Mouse (Mus musculus) forebrain, embryonic 15.5 days (tissue): ENCODE data around the gene Mrpl23. TPM values are rescaled to one million over a fixed set of nuclear protein-coding genes. Genes with fewer than 3 reads are reported as not detected.
A peak's percentile ranks its signal among the peaks of the same experiment; 100 is the strongest.

ENCODE experiments used
- ATAC-seq: fragments of 200-750 bp; cut with Nextera tagmentation; replicated peaks from 2 replicates; pipeline ENCODE4 v1.8.0; 2017; ENCODE audit warnings: mild to moderate bottlenecking, moderate TSS enrichment, moderate library complexity
- H3K27ac ChIP-seq: fragments of 300-500 bp; sonication (generic); replicated peaks from 2 replicates; pipeline ENCODE4 v1.5.1; 2015; ENCODE audit warnings: mild to moderate bottlenecking, inconsistent platforms
- H3K27me3 ChIP-seq: fragments of 300-500 bp; sonication (generic); 2 replicates; pipeline ENCODE4 v1.6.1; 2015; ENCODE audit warnings: inconsistent platforms
- H3K36me3 ChIP-seq: fragments of 300-500 bp; sonication (generic); 2 replicates; pipeline ENCODE4 v1.6.1; 2015; ENCODE audit warnings: mild to moderate bottlenecking, inconsistent platforms
- H3K4me1 ChIP-seq: fragments of 300-500 bp; sonication (generic); 2 replicates; pipeline ENCODE4 v1.6.1; 2015; ENCODE audit warnings: inconsistent platforms
- H3K4me2 ChIP-seq: fragments of 300-500 bp; sonication (generic); replicated peaks from 2 replicates; pipeline ENCODE4 v1.6.1; 2015; ENCODE audit warnings: mild to moderate bottlenecking, inconsistent platforms
- H3K4me3 ChIP-seq: fragments of 300-500 bp; sonication (generic); 2 replicates; pipeline ENCODE4 v1.5.1; 2015; ENCODE audit warnings: mild to moderate bottlenecking, inconsistent platforms
- H3K9ac ChIP-seq: fragments of 300-500 bp; sonication (generic); replicated peaks from 2 replicates; pipeline ENCODE4 v1.6.1; 2015; ENCODE audit warnings: mild to moderate bottlenecking, inconsistent platforms
- H3K9me3 ChIP-seq: fragments of 300-500 bp; sonication (generic); 2 replicates; pipeline ENCODE4 v1.6.1; 2016; ENCODE audit warnings: inconsistent platforms
- WGBS: fragments of 180-500 bp; shearing (Covaris S2); methylation state at CpG from one replicate; pipeline ENCODE4 v1.1.7; 2015; ENCODE audit warnings: mixed read lengths; 5-methylcytosine and 5-hydroxymethylcytosine counted together
- polyA plus RNA-seq: library from polyadenylated mRNA; unstranded; fragments of >200 nt; fragmentation: Nextera tagmentation; extraction: Ambion mirVana; gene quantifications from 2 replicates; pipeline ENCODE4 v1.2.1, GENCODE M21; 2015

The Mrpl23 gene
- polyA plus RNA-seq: 20.1 and 22.4 TPM in 2 replicates

DNA sequence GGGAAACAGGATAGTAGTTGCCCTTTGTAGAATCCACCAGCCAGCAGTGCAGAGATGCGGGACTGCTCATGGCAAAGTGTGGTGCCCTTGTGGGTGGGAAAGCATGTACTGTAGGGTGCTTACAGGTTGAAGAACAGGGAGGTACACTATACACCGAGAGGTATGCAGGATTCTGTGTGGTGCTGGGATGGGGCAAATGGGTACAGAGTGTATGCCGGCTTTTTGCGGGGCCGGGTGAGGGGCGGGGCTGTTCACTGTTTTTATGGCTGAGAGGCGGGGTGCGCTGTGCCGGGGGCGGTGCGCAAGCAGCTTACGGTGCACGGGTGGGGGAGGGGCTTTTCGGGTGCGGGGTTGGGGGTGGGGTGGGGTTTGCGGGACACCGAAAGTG is at the start of gene Mrpl23:
Gene Mrpl23, plus strand, starts transcription at position 16 of the 388 bp plus-strand sequence.
- H3K27me3 ChIP-seq: no peaks in the 10 kb centered on the region
- peak; percentile 79 for ATAC-seq
- H3K4me1 ChIP-seq: peaks cover 14% of the 10 kb centered on the region
- H3K4me3 ChIP-seq: peak within 1 kb of the TSS; percentile 87
- H3K27ac ChIP-seq: peak within 1 kb of the TSS; percentile 76
- H3K4me2 ChIP-seq: peak within 1 kb of the TSS; percentile 73
- H3K9me3 ChIP-seq: no peaks in the 10 kb centered on the region
- H3K9ac ChIP-seq: peak within 1 kb of the TSS; percentile 73
- WGBS: 3% methylated on average over 17 of the region's 17 CpGs
- no peaks in the 10 kb centered on the region; the same call in 1 of the 2 replicates for H3K36me3 ChIP-seq

GRCm38 (mm10) chr7:142483136-142483535 is 49.4 kb upstream of the Mrpl23 start:
- H3K4me2 ChIP-seq: no peak overlapping the region
- 43% methylated on average over 11 of the region's 11 CpGs for WGBS

DNA sequence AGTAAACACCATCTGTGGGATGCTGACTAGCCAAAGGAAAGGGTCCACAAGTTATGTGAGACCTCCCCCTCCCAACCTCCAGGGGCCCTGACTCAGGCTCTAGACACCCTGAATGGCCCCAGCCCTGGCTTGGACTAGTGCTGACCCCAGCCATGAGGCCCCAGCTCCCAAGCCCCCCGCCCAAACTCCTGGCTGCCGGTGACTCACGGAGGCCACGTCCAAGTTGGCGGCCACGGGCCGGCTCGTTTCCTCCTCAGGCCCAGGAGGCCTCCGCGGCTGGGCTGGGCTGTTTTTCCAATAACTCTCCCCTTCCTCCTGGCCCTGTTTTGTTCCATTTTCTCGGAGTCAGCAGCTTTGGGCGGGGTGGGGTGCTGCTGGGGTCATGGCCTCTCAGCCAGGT is 47.7 kb upstream of the Mrpl23 start:
- H3K27me3 ChIP-seq: no peaks in the 10 kb centered on the region
- H3K27ac ChIP-seq: no peak overlapping the region
- no peaks in the 10 kb centered on the region for H3K36me3 ChIP-seq
- H3K4me2 ChIP-seq: no peak overlapping the region
- H3K9me3 ChIP-seq: no peaks in the 10 kb centered on the region
- no peak overlapping the region for H3K4me3 ChIP-seq
- peaks cover 30% of the 10 kb centered on the region for H3K4me1 ChIP-seq
- ATAC-seq: no peak
- 82% methylated on average over 12 of the region's 12 CpGs for WGBS
- no peak overlapping the region for H3K9ac ChIP-seq

More at GRCm38 (mm10) chr7:142483136-142483535, 49.4 kb upstream of the Mrpl23 start:
- H3K36me3 ChIP-seq: no peaks in the 10 kb centered on the region
- H3K4me1 ChIP-seq: peaks cover 30% of the 10 kb centered on the region
- H3K4me3 ChIP-seq: no peak overlapping the region
- H3K9ac ChIP-seq: no peak overlapping the region
- H3K27me3 ChIP-seq: no peaks in the 10 kb centered on the region
- H3K27ac ChIP-seq: peak overlapping the region; percentile 80
- H3K9me3 ChIP-seq: no peaks in the 10 kb centered on the region
- ATAC-seq: no peak

DNA sequence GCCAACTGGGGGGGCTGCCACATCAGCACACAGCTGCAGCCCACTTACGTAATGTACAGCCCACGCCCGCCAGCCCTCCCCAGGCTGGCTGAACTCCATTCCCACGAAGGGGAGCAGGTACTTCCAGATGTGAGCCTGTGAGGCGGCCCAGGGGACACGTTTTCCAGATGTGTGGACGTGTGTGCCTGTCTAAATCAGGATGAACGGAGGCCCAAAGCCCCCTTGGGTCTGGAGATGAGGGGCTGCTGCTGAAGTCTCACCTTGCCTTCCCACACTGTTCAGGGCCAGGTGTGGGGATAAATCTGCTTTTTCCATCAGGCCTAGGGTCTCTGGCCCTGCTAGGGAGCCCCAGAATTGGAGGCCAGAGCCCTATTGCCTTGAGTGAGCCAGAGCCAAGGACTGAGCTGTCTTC is 45.7 kb upstream of the Mrpl23 start:
- no peak overlapping the region for H3K4me3 ChIP-seq
- no peak overlapping the region; the same call in 1 of the 2 replicates for H3K27ac ChIP-seq
- H3K27me3 ChIP-seq: no peaks in the 10 kb centered on the region
- H3K36me3 ChIP-seq: no peaks in the 10 kb centered on the region
- ATAC-seq: no peak
- no peaks in the 10 kb centered on the region for H3K9me3 ChIP-seq
- no peak overlapping the region for H3K4me2 ChIP-seq
- H3K4me1 ChIP-seq: peaks cover 22% of the 10 kb centered on the region
- 80% methylated on average over 8 of the region's 8 CpGs for WGBS
- H3K9ac ChIP-seq: no peak overlapping the region

DNA sequence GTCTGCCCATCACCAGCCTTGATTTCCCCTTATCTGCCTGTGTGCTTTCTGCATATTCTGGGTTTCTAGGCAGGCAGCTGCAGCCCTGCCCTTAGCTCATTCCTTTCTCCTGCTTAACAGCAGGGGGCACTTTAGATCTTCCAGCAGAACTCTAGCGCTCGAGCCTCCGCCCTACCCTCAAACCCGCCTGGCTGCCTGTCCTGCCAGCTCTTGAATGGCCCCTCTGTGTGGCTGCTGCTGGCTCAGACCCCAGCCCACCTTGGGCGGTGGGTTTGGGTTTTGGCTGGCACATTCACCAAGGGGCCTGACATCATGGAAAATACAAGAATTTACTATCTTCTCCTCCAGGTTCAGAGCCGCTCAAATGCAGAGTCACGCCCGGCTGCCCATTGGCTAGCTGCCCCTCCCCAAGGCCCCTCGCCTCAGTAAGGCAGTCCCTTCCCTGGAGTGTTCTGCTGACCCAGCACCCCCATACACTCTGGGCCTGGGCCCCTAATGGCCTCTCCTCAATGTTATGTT is 45.1 kb upstream of the Mrpl23 start:
- 11% methylated on average over 9 of the region's 9 CpGs for WGBS

DNA sequence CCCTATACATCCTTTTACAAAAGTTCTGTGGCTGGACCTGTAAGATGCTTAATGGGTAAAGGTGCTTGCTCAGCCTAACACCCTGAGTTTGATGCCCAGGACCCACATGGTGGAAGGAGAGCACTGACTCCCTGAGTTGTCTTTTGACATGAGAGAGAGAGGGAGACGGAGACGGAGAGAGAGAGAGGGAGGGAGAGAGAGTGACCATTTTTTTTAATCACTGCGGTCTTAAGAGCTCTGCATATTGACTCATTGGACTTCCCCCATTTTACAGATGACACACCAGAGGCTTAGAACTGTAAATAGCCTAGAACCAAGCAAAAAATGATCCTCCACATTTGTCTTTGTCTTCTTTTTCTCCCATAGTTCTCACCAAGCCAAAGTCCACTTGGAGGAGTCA is 44.4 kb upstream of the Mrpl23 start:
- H3K36me3 ChIP-seq: no peaks in the 10 kb centered on the region
- H3K27ac ChIP-seq: no peak overlapping the region
- H3K4me2 ChIP-seq: no peak overlapping the region
- ATAC-seq: no peak
- peaks cover 11% of the 10 kb centered on the region for H3K4me1 ChIP-seq
- 79% methylated on average over 3 of the region's 3 CpGs for WGBS
- no peaks in the 10 kb centered on the region for H3K9me3 ChIP-seq
- H3K9ac ChIP-seq: no peak overlapping the region
- H3K4me3 ChIP-seq: no peak overlapping the region
- no peaks in the 10 kb centered on the region for H3K27me3 ChIP-seq

More for the DNA sequence above, 45.1 kb upstream of the Mrpl23 start:
- peak overlapping the region; percentile 12; the same call in 1 of the 2 replicates for H3K27ac ChIP-seq
- H3K9ac ChIP-seq: no peak overlapping the region
- 0 out of 2 replicates have a peak overlapping the region, but pooled peaks have one; percentile 16 for H3K4me2 ChIP-seq
- peak; percentile 65 for ATAC-seq
- no peaks in the 10 kb centered on the region for H3K36me3 ChIP-seq
- H3K27me3 ChIP-seq: no peaks in the 10 kb centered on the region
- H3K9me3 ChIP-seq: no peaks in the 10 kb centered on the region
- H3K4me3 ChIP-seq: no peak overlapping the region
- H3K4me1 ChIP-seq: peaks cover 16% of the 10 kb centered on the region

GRCm38 (mm10) chr7:142493535-142493934 is 39.0 kb upstream of the Mrpl23 start:
- Histone ChIP-seq H3K4me2 (no peak overlapping the region), H3K4me3 (no peak overlapping the region), H3K27ac (no peak overlapping the region), H3K9me3 (no peaks in the 10 kb centered on the region), H3K4me1 (no peaks in the 10 kb centered on the region), H3K36me3 (no peaks in the 10 kb centered on the region), H3K27me3 (no peaks in the 10 kb centered on the region), H3K9ac (no peak overlapping the region)
- no peak for ATAC-seq
- 85% methylated on average over 8 of the region's 8 CpGs for WGBS

DNA sequence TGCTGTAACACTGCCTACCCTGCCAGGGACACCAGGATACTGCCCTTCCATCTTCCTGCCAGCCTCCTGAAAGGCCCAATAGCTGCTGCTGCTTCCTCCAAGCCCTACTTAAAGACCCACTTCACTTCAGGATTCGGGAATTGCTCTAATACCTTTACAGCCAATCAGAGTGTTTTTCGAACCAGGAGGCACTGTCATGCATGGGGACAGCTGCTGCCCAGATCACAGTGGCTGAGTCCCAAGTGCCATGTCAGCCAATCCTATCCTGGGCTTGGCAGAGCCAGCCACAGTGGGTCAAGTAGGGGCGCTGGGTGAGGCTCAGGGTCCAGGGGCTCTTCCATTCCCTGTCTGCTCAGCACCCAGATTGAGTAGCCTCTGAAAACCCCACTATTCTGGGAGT is 36.3 kb upstream of the Mrpl23 start:
- H3K4me1 ChIP-seq: no peaks in the 10 kb centered on the region
- 85% methylated on average over 3 of the region's 3 CpGs for WGBS
- no peak overlapping the region for H3K4me2 ChIP-seq
- H3K27me3 ChIP-seq: no peaks in the 10 kb centered on the region
- no peak for ATAC-seq
- H3K9ac ChIP-seq: no peak overlapping the region
- H3K4me3 ChIP-seq: no peak overlapping the region
- no peak overlapping the region for H3K27ac ChIP-seq
- no peaks in the 10 kb centered on the region for H3K36me3 ChIP-seq
- no peaks in the 10 kb centered on the region for H3K9me3 ChIP-seq

DNA sequence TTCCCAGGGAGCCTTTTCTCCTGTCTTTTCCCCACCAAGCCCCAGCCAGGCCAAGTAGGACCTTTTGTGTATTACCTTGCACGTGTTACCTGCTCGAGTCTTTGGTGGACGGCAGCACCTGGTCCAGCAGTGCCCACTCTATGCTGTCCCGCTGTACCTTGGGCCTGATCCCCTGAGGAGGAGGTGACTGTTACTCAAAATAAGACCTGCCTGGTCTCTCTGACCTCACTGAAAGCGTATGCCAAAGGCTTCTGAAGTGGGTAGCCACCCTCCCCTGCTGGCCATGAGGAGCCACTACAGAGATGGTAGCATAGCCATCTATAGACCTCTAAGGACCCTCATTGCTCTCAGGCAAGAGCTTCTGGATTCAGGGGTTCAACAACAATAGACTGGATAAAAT is 35.7 kb upstream of the Mrpl23 start:
- no peak for ATAC-seq
- no peak overlapping the region for H3K4me2 ChIP-seq
- H3K27me3 ChIP-seq: no peaks in the 10 kb centered on the region
- no peak overlapping the region for H3K27ac ChIP-seq
- no peaks in the 10 kb centered on the region for H3K9me3 ChIP-seq
- WGBS: 82% methylated on average over 5 of the region's 5 CpGs
- H3K9ac ChIP-seq: no peak overlapping the region
- no peaks in the 10 kb centered on the region for H3K4me1 ChIP-seq
- H3K36me3 ChIP-seq: no peaks in the 10 kb centered on the region
- no peak overlapping the region for H3K4me3 ChIP-seq

DNA sequence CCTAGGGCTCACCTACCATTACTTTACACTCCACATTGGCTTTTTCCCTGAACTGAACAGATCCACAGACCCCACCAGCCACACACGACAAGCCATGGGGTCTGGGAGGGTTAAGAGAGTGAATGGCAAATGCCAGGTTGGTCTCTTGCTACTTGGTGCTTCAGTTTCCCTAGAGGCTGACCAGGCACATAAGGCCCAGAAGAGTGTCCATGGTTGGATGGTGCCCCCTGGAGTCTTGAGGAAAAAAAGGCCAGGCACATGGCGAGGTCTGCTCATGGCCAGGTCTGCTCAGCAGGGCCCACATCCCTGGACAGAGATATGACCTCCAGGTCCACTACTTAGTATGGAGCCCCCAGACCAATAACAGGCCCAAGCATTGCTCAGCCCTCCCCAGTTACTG is 34.7 kb upstream of the Mrpl23 start:
- Histone ChIP-seq H3K4me1 (no peaks in the 10 kb centered on the region), H3K4me3 (no peak overlapping the region), H3K36me3 (no peaks in the 10 kb centered on the region), H3K27me3 (no peaks in the 10 kb centered on the region), H3K4me2 (no peak overlapping the region), H3K9ac (no peak overlapping the region), H3K27ac (no peak overlapping the region), H3K9me3 (no peaks in the 10 kb centered on the region)
- ATAC-seq: no peak
- 94% methylated on average over 2 of the region's 2 CpGs for WGBS

- H3K27ac ChIP-seq: no peak within 1 kb of the TSS
- no peaks in the 10 kb centered on the region for H3K36me3 ChIP-seq
- WGBS: 70% methylated on average over 2 of the region's 2 CpGs
- no peak within 1 kb of the TSS for H3K9ac ChIP-seq
- ATAC-seq: no peak
- no peak within 1 kb of the TSS for H3K4me3 ChIP-seq
- H3K4me1 ChIP-seq: no peaks in the 10 kb centered on the region
- no peaks in the 10 kb centered on the region for H3K27me3 ChIP-seq
- H3K9me3 ChIP-seq: no peaks in the 10 kb centered on the region
- no peak within 1 kb of the TSS for H3K4me2 ChIP-seq
These were observed 33.9 kb upstream of the Mrpl23 start, which contains the start of gene Tnnt3 for GRCm38 (mm10) chr7:142498575-142498974. Tnnt3 (plus strand) TSS chr7:142498836.

GRCm38 (mm10) chr7:142499010-142499721 is 33.3 kb upstream of the Mrpl23 start:
- H3K4me3 ChIP-seq: no peak overlapping the region
- 70% methylated on average over 5 of the region's 5 CpGs for WGBS
- H3K4me1 ChIP-seq: no peaks in the 10 kb centered on the region
- no peaks in the 10 kb centered on the region for H3K9me3 ChIP-seq
- no peaks in the 10 kb centered on the region for H3K36me3 ChIP-seq
- no peak overlapping the region for H3K4me2 ChIP-seq
- H3K27me3 ChIP-seq: no peaks in the 10 kb centered on the region
- no peak overlapping the region for H3K9ac ChIP-seq
- H3K27ac ChIP-seq: no peak overlapping the region
- ATAC-seq: no peak
